Mouse (Mus musculus): ENCODE data around the gene Zfp609. TPM values are rescaled to one million over a fixed set of nuclear protein-coding genes. Genes with fewer than 3 reads are reported as not detected.

Zfp609 gene
- polyA plus RNA-seq, 1 experiment from 2014 or later: 9.2 TPM

- Histone ChIP-seq H3K27ac (replicated peaks; ENCODE audit: low read depth, low read length) (no peak overlapping the region), H3K27me3 (ENCODE audit: control insufficient read depth, insufficient read depth, low read length) (no peaks in the 10 kb centered on the region), H3K36me3 (ENCODE audit: control insufficient read depth, insufficient read depth, low read length) (no peaks in the 10 kb centered on the region), H3K9me3 (ENCODE audit: control insufficient read depth, low read length) (no peaks in the 10 kb centered on the region), H3K4me3 (replicated peaks; ENCODE audit: low read depth, low read length) (no peak overlapping the region), H3K4me2 (ENCODE audit: low read length) (no peak overlapping the region), H3K9ac (replicated peaks; ENCODE audit: low read length) (no peak overlapping the region), H3K4me1 (ENCODE audit: control insufficient read depth, insufficient read depth, low read length) (peaks cover 13% of the 10 kb centered on the region; the same call in 1 of the 2 replicates)
- no peak for DNase-seq
- WGBS: 92% methylated on average over 5 of the region's 5 CpGs
- no peak for ATAC-seq (ENCODE audit: low FRiP score, low TSS enrichment)
Observed at GRCm38 (mm10) chr9:65718195-65718594, 109.2 kb downstream of the Zfp609 start.

- ATAC-seq (ENCODE audit: low FRiP score, low TSS enrichment) (no peak), DNase-seq (no peak)
- Histone ChIP-seq H3K36me3 (ENCODE audit: control insufficient read depth, insufficient read depth, low read length) (peaks cover 57% of the 10 kb centered on the region), H3K4me2 (ENCODE audit: low read length) (no peak overlapping the region), H3K4me1 (ENCODE audit: control insufficient read depth, insufficient read depth, low read length) (no peaks in the 10 kb centered on the region), H3K27me3 (ENCODE audit: control insufficient read depth, insufficient read depth, low read length) (no peaks in the 10 kb centered on the region), H3K4me3 (replicated peaks; ENCODE audit: low read depth, low read length) (no peak overlapping the region), H3K27ac (replicated peaks; ENCODE audit: low read depth, low read length) (no peak overlapping the region), H3K9ac (replicated peaks; ENCODE audit: low read length) (no peak overlapping the region), H3K9me3 (ENCODE audit: control insufficient read depth, low read length) (no peaks in the 10 kb centered on the region)
- 91% methylated on average over 24 of the region's 24 CpGs for whole genome bisulfite sequencing
Observed at GRCm38 (mm10) chr9:65703926-65704595, 123.3 kb downstream of the Zfp609 start.

- Histone ChIP-seq H3K27me3 (ENCODE audit: control insufficient read depth, insufficient read depth, low read length) (no peaks in the 10 kb centered on the region), H3K4me2 (ENCODE audit: low read length) (no peak overlapping the region), H3K9me3 (ENCODE audit: control insufficient read depth, low read length) (no peaks in the 10 kb centered on the region), H3K4me3 (replicated peaks; ENCODE audit: low read depth, low read length) (no peak overlapping the region), H3K9ac (replicated peaks; ENCODE audit: low read length) (no peak overlapping the region), H3K4me1 (ENCODE audit: control insufficient read depth, insufficient read depth, low read length) (no peaks in the 10 kb centered on the region), H3K36me3 (ENCODE audit: control insufficient read depth, insufficient read depth, low read length) (peaks cover 65% of the 10 kb centered on the region), H3K27ac (replicated peaks; ENCODE audit: low read depth, low read length) (no peak overlapping the region)
- no peak for ATAC-seq (ENCODE audit: low FRiP score, low TSS enrichment)
- DNase-seq: no peak
- 90% methylated on average over 7 of the region's 7 CpGs for WGBS
Observed at GRCm38 (mm10) chr9:65703241-65703640, 124.1 kb downstream of the Zfp609 start.

- H3K27ac ChIP-seq (replicated peaks; ENCODE audit: low read depth, low read length): no peak overlapping the region
- no peaks in the 10 kb centered on the region for H3K27me3 ChIP-seq (ENCODE audit: control insufficient read depth, insufficient read depth, low read length)
- H3K4me1 ChIP-seq (ENCODE audit: control insufficient read depth, insufficient read depth, low read length): no peaks in the 10 kb centered on the region
- DNase-seq (no peak), ATAC-seq (ENCODE audit: low FRiP score, low TSS enrichment) (no peak)
- WGBS: 95% methylated on average over 9 of the region's 9 CpGs
- H3K36me3 ChIP-seq (ENCODE audit: control insufficient read depth, insufficient read depth, low read length): peaks cover 75% of the 10 kb centered on the region
- no peak overlapping the region for H3K4me2 ChIP-seq (ENCODE audit: low read length)
- H3K9ac ChIP-seq (replicated peaks; ENCODE audit: low read length): no peak overlapping the region
- no peaks in the 10 kb centered on the region for H3K9me3 ChIP-seq (ENCODE audit: control insufficient read depth, low read length)
- no peak overlapping the region for H3K4me3 ChIP-seq (replicated peaks; ENCODE audit: low read depth, low read length)
Observed at GRCm38 (mm10) chr9:65702286-65702685, 125.1 kb downstream of the Zfp609 start.

- H3K4me3 ChIP-seq (replicated peaks; ENCODE audit: low read depth, low read length): no peak overlapping the region
- peaks cover 86% of the 10 kb centered on the region for H3K36me3 ChIP-seq (ENCODE audit: control insufficient read depth, insufficient read depth, low read length)
- DNase-seq (no peak), ATAC-seq (ENCODE audit: low FRiP score, low TSS enrichment) (no peak)
- no peaks in the 10 kb centered on the region for H3K27me3 ChIP-seq (ENCODE audit: control insufficient read depth, insufficient read depth, low read length)
- WGBS: 90% methylated on average over 6 of the region's 6 CpGs
- no peaks in the 10 kb centered on the region for H3K9me3 ChIP-seq (ENCODE audit: control insufficient read depth, low read length)
- no peak overlapping the region for H3K9ac ChIP-seq (replicated peaks; ENCODE audit: low read length)
- H3K4me2 ChIP-seq (ENCODE audit: low read length): no peak overlapping the region
- H3K4me1 ChIP-seq (ENCODE audit: control insufficient read depth, insufficient read depth, low read length): no peaks in the 10 kb centered on the region
- H3K27ac ChIP-seq (replicated peaks; ENCODE audit: low read depth, low read length): no peak overlapping the region; the same call in 1 of the 2 replicates
Observed at GRCm38 (mm10) chr9:65700504-65700903, 126.9 kb downstream of the Zfp609 start.

- no peak overlapping the region for H3K4me3 ChIP-seq (replicated peaks; ENCODE audit: low read depth, low read length)
- H3K27me3 ChIP-seq (ENCODE audit: control insufficient read depth, insufficient read depth, low read length): no peaks in the 10 kb centered on the region
- DNase-seq: no peak
- H3K36me3 ChIP-seq (ENCODE audit: control insufficient read depth, insufficient read depth, low read length): peaks cover 84% of the 10 kb centered on the region
- no peak overlapping the region for H3K27ac ChIP-seq (replicated peaks; ENCODE audit: low read depth, low read length)
- no peak overlapping the region for H3K9ac ChIP-seq (replicated peaks; ENCODE audit: low read length)
- H3K9me3 ChIP-seq (ENCODE audit: control insufficient read depth, low read length): no peaks in the 10 kb centered on the region
- no peak for ATAC-seq (ENCODE audit: low FRiP score, low TSS enrichment)
- no peak overlapping the region for H3K4me2 ChIP-seq (ENCODE audit: low read length)
- H3K4me1 ChIP-seq (ENCODE audit: control insufficient read depth, insufficient read depth, low read length): no peaks in the 10 kb centered on the region
Observed at GRCm38 (mm10) chr9:65697992-65698391, 129.4 kb downstream of the Zfp609 start.

- Histone ChIP-seq H3K4me3 (replicated peaks; ENCODE audit: low read depth, low read length) (no peak overlapping the region), H3K36me3 (ENCODE audit: control insufficient read depth, insufficient read depth, low read length) (peaks cover 81% of the 10 kb centered on the region), H3K4me2 (ENCODE audit: low read length) (no peak overlapping the region), H3K27ac (replicated peaks; ENCODE audit: low read depth, low read length) (0 out of 2 replicates have a peak overlapping the region, but pooled peaks have one; percentile 10), H3K4me1 (ENCODE audit: control insufficient read depth, insufficient read depth, low read length) (peaks cover 4% of the 10 kb centered on the region), H3K27me3 (ENCODE audit: control insufficient read depth, insufficient read depth, low read length) (no peaks in the 10 kb centered on the region), H3K9ac (replicated peaks; ENCODE audit: low read length) (no peak overlapping the region; the same call in 1 of the 2 replicates), H3K9me3 (ENCODE audit: control insufficient read depth, low read length) (no peaks in the 10 kb centered on the region)
- ATAC-seq (ENCODE audit: low FRiP score, low TSS enrichment) (no peak), DNase-seq (no peak)
- 86% methylated on average over 7 of the region's 7 CpGs for WGBS
Observed at GRCm38 (mm10) chr9:65697356-65697755, 130.0 kb downstream of the Zfp609 start.

- H3K9me3 ChIP-seq (ENCODE audit: control insufficient read depth, low read length): no peaks in the 10 kb centered on the region
- H3K4me1 ChIP-seq (ENCODE audit: control insufficient read depth, insufficient read depth, low read length): peaks cover 4% of the 10 kb centered on the region
- DNase-seq: peak; percentile 54
- H3K4me3 ChIP-seq (replicated peaks; ENCODE audit: low read depth, low read length): no peak overlapping the region
- H3K36me3 ChIP-seq (ENCODE audit: control insufficient read depth, insufficient read depth, low read length): peaks cover 75% of the 10 kb centered on the region
- no peak overlapping the region for H3K9ac ChIP-seq (replicated peaks; ENCODE audit: low read length)
- no peaks in the 10 kb centered on the region for H3K27me3 ChIP-seq (ENCODE audit: control insufficient read depth, insufficient read depth, low read length)
- H3K4me2 ChIP-seq (ENCODE audit: low read length): no peak overlapping the region
- no peak for ATAC-seq (ENCODE audit: low FRiP score, low TSS enrichment)
- H3K27ac ChIP-seq (replicated peaks; ENCODE audit: low read depth, low read length): no peak overlapping the region
Observed at GRCm38 (mm10) chr9:65696337-65696736, 131.0 kb downstream of the Zfp609 start.

GRCm38 (mm10) chr9:65695646-65696045 is 131.7 kb downstream of the Zfp609 start:
- peak overlapping the region; percentile 32; the same call in 1 of the 2 replicates for H3K27ac ChIP-seq (replicated peaks; ENCODE audit: low read depth, low read length)
- H3K9ac ChIP-seq (replicated peaks; ENCODE audit: low read length): no peak overlapping the region
- no peaks in the 10 kb centered on the region for H3K9me3 ChIP-seq (ENCODE audit: control insufficient read depth, low read length)
- no peaks in the 10 kb centered on the region for H3K27me3 ChIP-seq (ENCODE audit: control insufficient read depth, insufficient read depth, low read length)
- H3K4me1 ChIP-seq (ENCODE audit: control insufficient read depth, insufficient read depth, low read length): peaks cover 4% of the 10 kb centered on the region
- peaks cover 69% of the 10 kb centered on the region for H3K36me3 ChIP-seq (ENCODE audit: control insufficient read depth, insufficient read depth, low read length)
- H3K4me3 ChIP-seq (replicated peaks; ENCODE audit: low read depth, low read length): no peak overlapping the region
- no peak overlapping the region for H3K4me2 ChIP-seq (ENCODE audit: low read length)
- ATAC-seq (ENCODE audit: low FRiP score, low TSS enrichment): no peak
- 78% methylated on average over 3 of the region's 3 CpGs for WGBS
- DNase-seq: peak; percentile 75

Data from midbrain, embryonic 14.5 days (tissue).